Mouse (Mus musculus) heart, postnatal 25 days (tissue): ENCODE measurements around the gene Sptan1. TPM values are rescaled to one million over a fixed set of nuclear protein-coding genes. Genes with fewer than 3 reads are reported as not detected.

Experiments
- DNase-seq: peaks from one replicate; pipeline ENCODE4 v3.0.0; 2022; ENCODE audit warnings: low spot score
- intact Hi-C: fragments of 180-260 bp; cut with DNase I; formaldehyde crosslinking; loops from one replicate; pipeline ENCODE4 v1.15.1; 2025
- microRNA-seq: library from miRNA; unstranded; fragments of <30 nt; microRNA quantifications from one replicate; pipeline ENCODE4 v1.2.0, GENCODE M21; 2022
- total RNA-seq, 2 experiments: library from RNA; stranded (reverse); gene quantifications; 2 replicates each; pipeline ENCODE4 v1.2.3; 2021

Sptan1 gene
- total RNA-seq, 2 experiments from 2014 or later: 208 to 216 TPM

DNA sequence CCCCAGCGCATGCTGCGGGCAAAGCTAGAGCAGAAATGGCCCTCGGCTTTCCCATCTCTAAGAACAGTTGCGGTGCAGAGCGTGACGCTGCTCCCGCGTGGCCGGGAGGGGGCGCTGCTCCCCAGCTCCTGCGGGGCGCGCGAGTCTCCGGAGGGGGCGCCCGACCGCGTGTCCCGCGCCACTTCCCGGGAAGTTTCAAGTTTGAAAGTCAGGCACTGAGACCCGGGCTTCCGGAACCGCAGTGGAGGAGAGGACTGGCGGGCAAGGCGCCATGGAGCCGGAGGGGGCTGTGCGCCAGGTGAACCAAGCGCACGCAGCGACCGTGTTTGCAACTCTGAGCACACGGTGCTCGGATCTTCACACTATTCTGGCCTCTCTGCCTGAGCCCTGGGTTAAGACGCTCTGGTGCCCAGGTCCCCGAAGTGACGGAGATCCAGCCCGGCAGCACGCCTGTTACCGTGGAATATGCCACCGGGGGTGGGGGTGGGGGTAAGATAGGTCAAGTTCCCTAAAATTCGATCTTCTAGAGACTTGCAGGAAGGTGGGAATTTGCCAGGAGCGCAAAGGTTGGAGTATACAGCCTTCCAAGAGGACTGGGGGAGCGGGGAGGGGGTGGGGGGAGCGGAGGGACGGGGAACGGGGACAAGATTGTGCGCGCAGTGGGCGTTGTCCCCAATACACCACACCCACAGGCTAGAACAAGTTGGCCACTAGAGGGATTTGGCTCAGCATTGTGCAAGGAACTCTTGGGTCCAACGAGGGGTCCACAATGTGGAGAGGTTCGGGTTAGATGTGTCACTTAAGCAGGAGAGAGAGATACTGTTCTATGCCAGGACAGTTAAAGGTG lies 112.4 kb downstream of the Sptan1 start, which contains the start of gene Pkn3:
Pkn3 (plus strand) TSS at position 183 of the 847 bp plus-strand sequence.
- peak; percentile 72 for DNase-seq
- intact Hi-C loops: loop anchor here (2.0 to 5.0 kb wide), 2 partner anchors 15 to 35 kb away; partner anchors contain the start of gene Zdhhc12

DNA sequence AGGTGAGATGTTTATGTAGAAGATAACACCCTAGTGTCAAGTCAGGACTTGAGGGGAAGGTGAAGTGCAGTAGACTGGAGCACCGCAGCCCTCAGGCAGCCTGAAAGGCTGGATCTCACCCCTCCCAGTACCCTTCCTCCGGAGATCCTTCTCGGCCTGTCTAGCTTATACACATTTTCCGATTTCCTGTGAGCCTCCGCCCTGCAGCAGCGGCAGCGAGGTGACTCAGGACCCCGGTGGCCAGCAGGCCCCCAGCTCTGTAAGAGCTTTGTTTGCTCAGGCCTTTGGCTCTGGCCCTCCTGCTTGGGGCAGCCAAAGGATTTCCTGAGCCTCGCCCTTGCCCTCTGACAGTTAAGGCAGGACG lies 113.0 kb downstream of the Sptan1 start:
- intact Hi-C loops: loop anchor here (5.0 kb wide), 1 partner anchor 36 kb away; no protein-coding TSS in a partner anchor
- peak; percentile 69 for DNase-seq

DNA sequence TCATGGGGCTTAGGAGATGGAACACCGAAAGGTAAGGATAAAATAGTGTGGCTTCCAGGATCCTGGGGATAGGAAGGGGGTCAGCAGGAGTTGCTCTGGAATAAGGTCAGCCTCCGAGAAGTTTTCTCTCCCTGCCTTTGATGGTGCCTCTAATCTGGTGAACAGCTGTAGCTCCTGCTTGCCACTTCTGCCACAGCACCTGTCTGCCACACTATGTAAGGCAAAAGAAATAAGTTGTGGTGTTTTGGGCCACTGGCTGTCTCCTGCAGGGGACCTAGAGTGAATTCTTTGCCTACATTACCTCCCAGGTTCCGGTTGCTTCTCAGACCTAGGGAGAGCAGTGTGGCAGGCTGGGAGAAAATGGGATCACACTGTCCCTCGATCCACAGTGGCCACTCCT lies 113.4 kb downstream of the Sptan1 start:
- intact Hi-C loops: loop anchor here (5.0 kb wide), 1 partner anchor 36 kb away; no protein-coding TSS in a partner anchor

DNA sequence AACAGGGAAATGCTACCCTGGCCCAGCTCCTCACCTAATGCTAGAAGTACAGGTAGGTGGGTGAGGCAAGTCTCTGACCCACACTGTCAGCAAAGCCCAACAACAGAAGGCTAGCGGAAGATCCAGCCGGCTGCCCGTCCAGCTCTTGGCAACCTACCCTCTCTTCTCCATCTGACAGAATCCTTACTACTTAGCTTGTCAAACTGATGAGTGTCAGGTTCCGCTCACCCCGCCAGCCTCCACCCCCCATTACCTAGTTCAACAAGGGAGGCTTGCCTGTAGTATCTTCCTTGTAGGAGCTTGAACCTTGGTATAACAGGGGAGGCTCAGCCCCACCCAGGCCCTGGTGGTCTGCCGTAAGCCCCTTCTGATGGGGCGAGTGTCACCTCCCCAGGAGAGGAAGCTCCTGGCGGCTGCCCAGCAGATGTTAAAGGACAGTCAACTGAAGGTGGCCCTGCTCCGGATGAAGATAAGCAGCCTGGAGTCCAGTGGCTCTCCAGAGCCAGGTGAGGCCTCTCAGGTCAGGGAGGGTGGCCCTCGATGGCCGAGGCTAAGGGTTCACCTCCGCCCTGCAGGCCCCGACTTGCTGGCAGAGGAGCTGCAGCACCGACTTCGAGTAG lies 114.9 kb downstream of the Sptan1 start:
- intact Hi-C loops: no loop called here

More for the DNA sequence above, 113.4 kb downstream of the Sptan1 start:
- no peak for DNase-seq

More for the DNA sequence above, 114.9 kb downstream of the Sptan1 start:
- no peak for DNase-seq

Small RNAs within 50 kb of the gene (microRNA-seq; reads per million reads assigned to microRNA genes)
- not detected for gene Mir6997

Other genes with a start within 250 kb of the Sptan1 start
- not detected for gene Gm13420, start 213.9 kb upstream of the Sptan1 start, total RNA-seq
- not detected for gene Gm13547, start 206.2 kb upstream of the Sptan1 start, total RNA-seq
- gene Coq4, start 178.1 kb upstream of the Sptan1 start, total RNA-seq: 10 to 100 TPM; 17.2 to 18.3 TPM
- gene Trub2, start 177.1 kb upstream of the Sptan1 start, total RNA-seq: 10 to 100 TPM; 30.3 to 34.1 TPM
- 10 to 100 TPM; 17.9 to 18.7 TPM for gene Slc27a4, start 162.9 kb upstream of the Sptan1 start, total RNA-seq
- gene Urm1, start 145.5 kb upstream of the Sptan1 start, total RNA-seq: 10 to 100 TPM; 31.8 to 32.4 TPM
- gene Cercam, start 96.4 kb upstream of the Sptan1 start, total RNA-seq: 1 to 10 TPM; 4.6 to 5.8 TPM
- gene Odf2, start 76.3 kb upstream of the Sptan1 start, total RNA-seq: 10 to 100 TPM; 20.2 to 23.2 TPM
- 10 to 100 TPM; 25.4 to 26.6 TPM for gene Gle1, start 30.1 kb upstream of the Sptan1 start, total RNA-seq
- 1 to 10 TPM; 6.5 to 6.8 TPM for gene Wdr34, start 83.3 kb downstream of the Sptan1 start, total RNA-seq
- gene Set, start 91.8 kb downstream of the Sptan1 start, total RNA-seq: 100 to 1,000 TPM in 1 of 2 experiments, 10 to 100 TPM in 1; 95.8 to 106 TPM
- 10 to 100 TPM; 10.5 to 13.2 TPM for gene Pkn3, start 112.1 kb downstream of the Sptan1 start, total RNA-seq
- gene Zdhhc12, start 128.1 kb downstream of the Sptan1 start, total RNA-seq: 1 to 10 TPM; 3.9 to 4.7 TPM
- gene Zer1, start 159.0 kb downstream of the Sptan1 start, total RNA-seq: 10 to 100 TPM; 23.5 to 26.7 TPM
- gene Tbc1d13, start 168.2 kb downstream of the Sptan1 start, total RNA-seq: 10 to 100 TPM; 19.9 to 23.0 TPM
- gene Endog, start 205.9 kb downstream of the Sptan1 start, total RNA-seq: 100 to 1,000 TPM in 1 of 2 experiments, 10 to 100 TPM in 1; 93.8 to 100 TPM
- gene Spout1, start 212.9 kb downstream of the Sptan1 start, total RNA-seq: 1 to 10 TPM; 4.5 to 6.1 TPM
- gene Kyat1, start 240.3 kb downstream of the Sptan1 start, total RNA-seq: 10 to 100 TPM; 43.1 to 44.0 TPM